In genomic region chr17:46673850-46674529, GRCm38 (mm10) we compare ENCODE assay signal across 8 mouse cellular contexts. TPM values are rescaled to one million over a fixed set of nuclear protein-coding genes. Genes with fewer than 3 reads are reported as not detected.
DNase-seq lines count a peak whose midpoint lies in the region; ATAC-seq and TF ChIP-seq lines count a peak whose summit lies in the region.

TSS of gene Rrp36 (minus strand) at chr17:46674352.

- peak; percentile 50; the same call in 1 of the 2 replicates for TF ChIP-seq POLR2A in olfactory bulb, adult 2 months (IDR thresholded peaks at IDR 0.05; ENCODE audit: insufficient read depth, low read depth, low read length)
- TF ChIP-seq POLR2A in thymus, adult 2 months (IDR thresholded peaks at IDR 0.05; ENCODE audit: control insufficient read depth, extremely low read depth, insufficient read depth, low read length, poor library complexity), result peak; percentile 78

- H3K4me2 ChIP-seq in forebrain, embryonic 16.5 days (ENCODE audit: low read length), result peak within 1 kb of the TSS; percentile 95
- peak within 1 kb of the TSS; percentile 93 for H3K4me2 ChIP-seq in lung, embryonic 14.5 days

- peak within 1 kb of the TSS; percentile 75 for H3K27ac ChIP-seq in forebrain, embryonic 16.5 days (ENCODE audit: low read length)
- H3K27ac ChIP-seq in layer of hippocampus, adult 2 months, result peak within 1 kb of the TSS; percentile 82
- peak within 1 kb of the TSS; percentile 82 for H3K27ac ChIP-seq in lung, embryonic 14.5 days (ENCODE audit: low read depth)
- peak within 1 kb of the TSS; percentile 10; the same call in 1 of the 2 replicates for H3K27ac ChIP-seq in olfactory bulb, adult 2 months (ENCODE audit: insufficient read depth, low read depth, low read length)
- no peak within 1 kb of the TSS for H3K27ac ChIP-seq in thymus, adult 2 months (ENCODE audit: control insufficient read depth, insufficient read depth, low read length)

- peak within 1 kb of the TSS; percentile 77 for H3K4me3 ChIP-seq in G1E (ENCODE audit: low read depth, low read length)
- peak within 1 kb of the TSS; percentile 96 for H3K4me3 ChIP-seq in forebrain, embryonic 16.5 days (replicated peaks; ENCODE audit: low read length)
- H3K4me3 ChIP-seq in layer of hippocampus, adult 2 months, result peak within 1 kb of the TSS; percentile 95
- peak within 1 kb of the TSS; percentile 78 for H3K4me3 ChIP-seq in lung, embryonic 14.5 days (ENCODE audit: low read depth, low read length)
- H3K4me3 ChIP-seq in olfactory bulb, adult 2 months (ENCODE audit: insufficient read depth, low read depth, low read length), result peak within 1 kb of the TSS; percentile 95
- H3K4me3 ChIP-seq in thymus, adult 2 months (ENCODE audit: control insufficient read depth, insufficient read depth, low read length), result peak within 1 kb of the TSS; percentile 74

- H3K27me3 ChIP-seq in G1E (ENCODE audit: insufficient read depth, low read length), result no peaks in the 10 kb centered on the region
- H3K27me3 ChIP-seq in forebrain, embryonic 16.5 days (replicated peaks; ENCODE audit: control insufficient read depth, insufficient read depth, low read length), result no peaks in the 10 kb centered on the region
- H3K27me3 ChIP-seq in lung, embryonic 14.5 days (ENCODE audit: insufficient read depth, low read length), result no peaks in the 10 kb centered on the region
- H3K27me3 ChIP-seq in thymus, adult 2 months (ENCODE audit: control insufficient read depth, insufficient read depth, low read length), result no peaks in the 10 kb centered on the region

- H3K4me1 ChIP-seq in G1E (ENCODE audit: insufficient read depth, low read depth, low read length), result peaks cover 58% of the 10 kb centered on the region
- peaks cover 21% of the 10 kb centered on the region for H3K4me1 ChIP-seq in forebrain, embryonic 16.5 days (replicated peaks; ENCODE audit: control insufficient read depth, insufficient read depth, low read length)
- H3K4me1 ChIP-seq in lung, embryonic 14.5 days (ENCODE audit: insufficient read depth), result peaks cover 12% of the 10 kb centered on the region
- peaks cover 19% of the 10 kb centered on the region for H3K4me1 ChIP-seq in olfactory bulb, adult 2 months (ENCODE audit: control insufficient read depth, insufficient read depth, low read length)
- H3K4me1 ChIP-seq in thymus, adult 2 months (replicated peaks; ENCODE audit: control insufficient read depth, insufficient read depth, low read length), result peaks cover 17% of the 10 kb centered on the region

- H3K9ac ChIP-seq in forebrain, embryonic 16.5 days (replicated peaks; ENCODE audit: low read depth, low read length), result peak within 1 kb of the TSS; percentile 72
- peak within 1 kb of the TSS; percentile 82 for H3K9ac ChIP-seq in lung, embryonic 14.5 days

- no peaks in the 10 kb centered on the region for H3K9me3 ChIP-seq in G1E (replicated peaks)
- H3K9me3 ChIP-seq in forebrain, embryonic 16.5 days (ENCODE audit: control insufficient read depth, low read length), result no peaks in the 10 kb centered on the region
- no peaks in the 10 kb centered on the region for H3K9me3 ChIP-seq in lung, embryonic 14.5 days (ENCODE audit: low read depth, low read length)

- DNase-seq in G1E (ENCODE audit: low spot score), result peak; percentile 96
- DNase-seq in cerebellum, adult 18-20 months, result peak; percentile 85 to 92
- peak; percentile 92 for DNase-seq in heart, postnatal 36 days
- DNase-seq in layer of hippocampus, adult 2 months (ENCODE audit: low spot score in 2 of 2), result peak; percentile 94
- peak; percentile 97 for DNase-seq in lung, embryonic 14.5 days
- DNase-seq in thymus, adult 2 months, result peak; percentile 89

- no peak for TF ChIP-seq CTCF in G1E (IDR thresholded peaks at IDR 0.05; ENCODE audit: low read depth, low read length)
- TF ChIP-seq CTCF in layer of hippocampus, adult 2 months (conservative IDR thresholded peaks at IDR 0.05), result no peak
- TF ChIP-seq CTCF in lung, embryonic 14.5 days (IDR thresholded peaks at IDR 0.05; ENCODE audit: low read depth), result no peak
- TF ChIP-seq CTCF in olfactory bulb, adult 2 months (IDR thresholded peaks at IDR 0.05; ENCODE audit: insufficient read depth, low read depth, low read length), result no peak
- TF ChIP-seq CTCF in thymus, adult 2 months (IDR thresholded peaks at IDR 0.05; ENCODE audit: borderline replicate concordance, control insufficient read depth, extremely low read depth, insufficient read depth, low read length, poor library complexity), result 0 out of 2 replicates have a peak, but pooled peaks have one; percentile 40

- WGBS in forebrain, embryonic 16.5 days, result under 1% methylated on average over 43 of the region's 43 CpGs
- under 1% methylated on average over 43 of the region's 43 CpGs for WGBS in lung, embryonic 14.5 days
- WGBS in olfactory bulb, adult 2 months, result under 1% methylated on average over 43 of the region's 43 CpGs
- WGBS in thymus, adult 2 months, result under 1% methylated on average over 43 of the region's 43 CpGs

- ATAC-seq in G1E (ENCODE audit: extremely low read depth, insufficient number of reproducible peaks, low FRiP score, poor library complexity, severe bottlenecking), result peak; percentile 95
- ATAC-seq in forebrain, embryonic 16.5 days, result peak; percentile 95
- ATAC-seq in lung, embryonic 14.5 days (ENCODE audit: insufficient read depth), result peak; percentile 92

- intact Hi-C loops in heart, postnatal 36 days (cut with DNase I), result loop anchor here (2.0 kb wide), 1 partner anchor 23 kb away; the partner anchor contains the start of gene Cul7

- peaks cover 88% of the 10 kb centered on the region for H3K36me3 ChIP-seq in G1E (replicated peaks)
- peaks cover 20% of the 10 kb centered on the region for H3K36me3 ChIP-seq in forebrain, embryonic 16.5 days (ENCODE audit: control insufficient read depth, insufficient read depth)
- H3K36me3 ChIP-seq in lung, embryonic 14.5 days (ENCODE audit: insufficient read depth), result peaks cover 63% of the 10 kb centered on the region
- H3K36me3 ChIP-seq in thymus, adult 2 months (ENCODE audit: control insufficient read depth, insufficient read depth, low read length), result peaks cover 15% of the 10 kb centered on the region; the same call in 1 of the 2 replicates

RNA-seq across cellular contexts. Expression of gene Rrp36, which starts in this region (rescaled TPM):
- total RNA-seq in G1E (2014; fragmentation: Nextera tagmentation) (12.2 and 13.2 TPM in 2 replicates), G1E (2017) (48.0 and 67.2 TPM in 2 replicates)
- polyA plus RNA-seq in G1E (2012), result 39.0 and 45.0 TPM in 2 replicates
- 47.7 and 51.1 TPM in 2 replicates for polyA plus RNA-seq in forebrain, embryonic 16.5 days (2015; fragmentation: Nextera tagmentation; extraction: Ambion mirVana)
- 10 to 100 TPM in 1 of 2 experiments, 1 to 10 TPM in 1; 9.5 to 10.7 TPM for total RNA-seq in heart, postnatal 36 days (2021)
- total RNA-seq in layer of hippocampus, adult 2 months (2021), result 10 to 100 TPM; 15.8 to 16.8 TPM
- polyA plus RNA-seq in lung, embryonic 14.5 days (2014; fragmentation: Nextera tagmentation; extraction: Ambion mirVana), result 47.6 and 48.5 TPM in 2 replicates
- polyA plus RNA-seq in olfactory bulb, adult 2 months (2012; ENCODE audit: insufficient read depth, insufficient read length, low replicate concordance, missing spikeins), result not detected in 2 replicates
- 43.8 and 47.8 TPM in 2 replicates for polyA plus RNA-seq in thymus, adult 2 months (2012; rRNA removed)

Comparison
In these comparisons a context has a peak if more than half of its experiments do, and no peak if none do; other contexts are left out.
1. RNA of gene Rrp36 (polyA plus RNA-seq): 47.7 to 51.1 TPM in forebrain, embryonic 16.5 days, 47.6 to 48.5 TPM in lung, embryonic 14.5 days, 43.8 to 47.8 TPM in thymus, adult 2 months and 39.0 to 45.0 TPM in G1E; not detected in olfactory bulb, adult 2 months; every median in the first group is over 10 times any median in the second.
2. Peak in every context shown above with its lines, with median percentiles within 50 percentile points of each other: ATAC-seq, DNase-seq and H3K4me3 ChIP-seq.